8 mouse cellular contexts compared by ENCODE assay signal in genomic region chr7:27259771-27260170, GRCm38 (mm10). TPM values are rescaled to one million over a fixed set of nuclear protein-coding genes. Genes with fewer than 3 reads are reported as not detected.
DNase-seq lines count a peak whose midpoint lies in the region; ATAC-seq lines count a peak whose summit lies in the region.

No protein-coding gene starts in this region.

- no peak overlapping the region for H3K27ac ChIP-seq in kidney, embryonic 16.5 days (ENCODE audit: low read length)
- 0 out of 2 replicates have a peak overlapping the region, but pooled peaks have one; percentile 76 for H3K27ac ChIP-seq in forebrain, embryonic 11.5 days (ENCODE audit: low read depth, low read length)
- H3K27ac ChIP-seq in liver, embryonic 15.5 days (replicated peaks) = no peak overlapping the region

- no peak for DNase-seq in kidney, postnatal 14 days
- DNase-seq in MN1 (ENCODE audit: low spot score) = peak; percentile 27
- DNase-seq in forebrain, embryonic 11.5 days (ENCODE audit: low spot score) = no peak
- DNase-seq in ovary, postnatal 36 days (ENCODE audit: low spot score) = no peak
- no peak for DNase-seq in adrenal gland, adult (ENCODE audit: inconsistent age in 2 of 2, low spot score in 1 of 2)
- DNase-seq in adrenal gland, adult 18-20 months (ENCODE audit: low spot score in 2 of 2) = no peak

- H3K4me2 ChIP-seq in kidney, embryonic 16.5 days (replicated peaks; ENCODE audit: low read depth, low read length) = peak overlapping the region; percentile 89
- H3K4me2 ChIP-seq in forebrain, embryonic 11.5 days (ENCODE audit: low read depth, low read length, severe bottlenecking) = peak overlapping the region; percentile 83
- peak overlapping the region; percentile 100 for H3K4me2 ChIP-seq in liver, embryonic 15.5 days

- no peaks in the 10 kb centered on the region for H3K9me3 ChIP-seq in kidney, embryonic 16.5 days (ENCODE audit: low read length)
- no peaks in the 10 kb centered on the region for H3K9me3 ChIP-seq in forebrain, embryonic 11.5 days (ENCODE audit: control insufficient read depth, low read length)
- no peaks in the 10 kb centered on the region for H3K9me3 ChIP-seq in liver, embryonic 15.5 days (replicated peaks)

- no peaks in the 10 kb centered on the region for H3K27me3 ChIP-seq in kidney, embryonic 16.5 days (ENCODE audit: insufficient read depth, low read length)
- no peaks in the 10 kb centered on the region for H3K27me3 ChIP-seq in forebrain, embryonic 11.5 days (ENCODE audit: control insufficient read depth, insufficient read depth, low read length)
- H3K27me3 ChIP-seq in liver, embryonic 15.5 days = peaks cover 8% of the 10 kb centered on the region

- H3K4me1 ChIP-seq in kidney, embryonic 16.5 days (ENCODE audit: insufficient read depth, low read length) = peaks cover 30% of the 10 kb centered on the region
- peaks cover 16% of the 10 kb centered on the region; the same call in 1 of the 2 replicates for H3K4me1 ChIP-seq in forebrain, embryonic 11.5 days (replicated peaks; ENCODE audit: control insufficient read depth, insufficient read depth, low read length)
- peaks cover 45% of the 10 kb centered on the region for H3K4me1 ChIP-seq in liver, embryonic 15.5 days (replicated peaks)

- peak overlapping the region; percentile 88 for H3K9ac ChIP-seq in kidney, embryonic 16.5 days (replicated peaks; ENCODE audit: low read length)
- peak overlapping the region; percentile 81 for H3K9ac ChIP-seq in forebrain, embryonic 11.5 days (ENCODE audit: low read length)
- 0 out of 2 replicates have a peak overlapping the region, but pooled peaks have one; percentile 72 for H3K9ac ChIP-seq in liver, embryonic 15.5 days

- 39% methylated on average over 5 of the region's 5 CpGs for WGBS in kidney, embryonic 16.5 days
- WGBS in forebrain, embryonic 11.5 days = 43% methylated on average over 5 of the region's 5 CpGs
- 53% methylated on average over 5 of the region's 5 CpGs for WGBS in liver, embryonic 15.5 days (ENCODE audit: insufficient replicate concordance)

- H3K36me3 ChIP-seq in kidney, embryonic 16.5 days (ENCODE audit: insufficient read depth, low read length) = peaks cover 8% of the 10 kb centered on the region; the same call in 1 of the 2 replicates
- H3K36me3 ChIP-seq in forebrain, embryonic 11.5 days (ENCODE audit: control insufficient read depth, insufficient read depth, low read length) = no peaks in the 10 kb centered on the region; the same call in 1 of the 2 replicates
- no peaks in the 10 kb centered on the region for H3K36me3 ChIP-seq in liver, embryonic 15.5 days (replicated peaks)

- no peak for ATAC-seq in kidney, embryonic 16.5 days (ENCODE audit: low FRiP score, low TSS enrichment)
- no peak for ATAC-seq in forebrain, embryonic 11.5 days (replicated peaks; ENCODE audit: low FRiP score)
- ATAC-seq in liver, embryonic 15.5 days (ENCODE audit: insufficient read depth) = no peak

- H3K4me3 ChIP-seq in kidney, embryonic 16.5 days (ENCODE audit: low read length) = peak overlapping the region; percentile 78
- peak overlapping the region; percentile 84 for H3K4me3 ChIP-seq in forebrain, embryonic 11.5 days (ENCODE audit: low read depth, low read length)
- no peak overlapping the region; the same call in 1 of the 2 replicates for H3K4me3 ChIP-seq in liver, embryonic 15.5 days (replicated peaks)

RNA-seq across cellular contexts. Expression of gene Numbl, which starts 1.5 kb away (rescaled TPM):
- polyA plus RNA-seq in kidney, embryonic 16.5 days (2015; fragmentation: Nextera tagmentation; extraction: Ambion mirVana) = 13.5 and 16.4 TPM in 2 replicates
- 19.1 and 20.1 TPM in 2 replicates for polyA plus RNA-seq in forebrain, embryonic 11.5 days (2014; fragmentation: Nextera tagmentation; extraction: Ambion mirVana)
- 2.0 and 2.6 TPM in 2 replicates for polyA plus RNA-seq in liver, embryonic 15.5 days (2015; fragmentation: Nextera tagmentation; extraction: Ambion mirVana)
- total RNA-seq in adrenal gland, adult 18-20 months (2021) = 1 to 10 TPM; 6.8 to 7.7 TPM

RNA-seq across cellular contexts. Expression of gene Coq8b, which starts 26.9 kb away (rescaled TPM):
- 26.4 and 28.6 TPM in 2 replicates for polyA plus RNA-seq in kidney, embryonic 16.5 days (2015; fragmentation: Nextera tagmentation; extraction: Ambion mirVana)
- polyA plus RNA-seq in forebrain, embryonic 11.5 days (2014; fragmentation: Nextera tagmentation; extraction: Ambion mirVana) = 15.1 and 18.1 TPM in 2 replicates
- polyA plus RNA-seq in liver, embryonic 15.5 days (2015; fragmentation: Nextera tagmentation; extraction: Ambion mirVana) = 23.8 and 26.5 TPM in 2 replicates
- total RNA-seq in adrenal gland, adult 18-20 months (2021) = 10 to 100 TPM; 38.2 to 68.0 TPM

RNA-seq across cellular contexts. Expression of gene Itpkc, which starts 31.3 kb away (rescaled TPM):
- polyA plus RNA-seq in kidney, embryonic 16.5 days (2015; fragmentation: Nextera tagmentation; extraction: Ambion mirVana) = 5.5 and 6.4 TPM in 2 replicates
- 6.6 and 8.1 TPM in 2 replicates for polyA plus RNA-seq in forebrain, embryonic 11.5 days (2014; fragmentation: Nextera tagmentation; extraction: Ambion mirVana)
- 1.7 and 2.1 TPM in 2 replicates for polyA plus RNA-seq in liver, embryonic 15.5 days (2015; fragmentation: Nextera tagmentation; extraction: Ambion mirVana)
- 10 to 100 TPM; 14.5 to 17.9 TPM for total RNA-seq in adrenal gland, adult 18-20 months (2021)
